Mouse (Mus musculus) brain, embryonic 18.5 days (tissue): ENCODE measurements around the gene Rims1.

Experiments used
- DNase-seq: peaks from one replicate; pipeline ENCODE4 v3.0.0-alpha.2; 2012; ENCODE audit warnings: low read depth, low spot score

The Rims1 gene

DNA sequence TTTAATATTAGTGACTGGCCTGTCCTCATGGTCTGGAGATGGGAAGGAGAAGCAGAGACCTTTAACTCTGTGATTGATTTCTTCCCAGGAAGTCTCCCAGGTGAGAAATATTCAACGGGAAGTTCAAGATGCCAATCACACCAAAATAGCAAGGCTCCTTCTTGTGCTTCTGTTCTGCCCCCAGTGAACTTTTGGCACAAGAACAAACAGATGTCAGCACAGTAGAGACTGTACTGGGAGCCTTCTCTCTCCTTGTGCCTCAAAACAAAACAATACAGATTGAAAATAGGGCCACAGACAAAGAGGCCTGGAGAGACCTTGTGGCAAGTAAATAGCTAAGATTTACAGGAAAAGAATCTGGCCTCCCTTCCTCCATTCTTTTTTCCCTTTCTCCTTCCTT is 110.7 kb downstream of the Rims1 start:
- no peak for DNase-seq

- no peak for DNase-seq
These were observed 111.3 kb downstream of the Rims1 start for GRCm38 (mm10) chr1:22694514-22694913.

DNA sequence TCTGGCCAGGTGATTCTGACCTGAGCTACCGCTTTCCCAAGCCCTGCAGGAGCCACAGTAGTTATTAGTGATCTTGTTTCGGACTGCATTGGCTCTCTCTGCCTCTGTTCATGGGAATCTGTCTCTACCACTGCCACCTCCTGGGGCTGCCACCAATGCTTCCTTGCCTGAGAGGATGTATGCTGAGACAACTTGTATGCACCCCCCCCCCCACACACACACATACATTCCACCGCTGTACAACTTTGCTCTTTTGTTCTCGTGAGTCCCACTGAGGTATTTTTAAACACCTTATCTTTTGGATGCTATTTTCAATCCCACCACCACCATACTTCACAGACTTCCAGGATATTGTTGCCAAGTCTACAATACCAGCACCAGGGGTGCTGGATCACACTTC is 122.3 kb downstream of the Rims1 start:
- DNase-seq = no peak

DNA sequence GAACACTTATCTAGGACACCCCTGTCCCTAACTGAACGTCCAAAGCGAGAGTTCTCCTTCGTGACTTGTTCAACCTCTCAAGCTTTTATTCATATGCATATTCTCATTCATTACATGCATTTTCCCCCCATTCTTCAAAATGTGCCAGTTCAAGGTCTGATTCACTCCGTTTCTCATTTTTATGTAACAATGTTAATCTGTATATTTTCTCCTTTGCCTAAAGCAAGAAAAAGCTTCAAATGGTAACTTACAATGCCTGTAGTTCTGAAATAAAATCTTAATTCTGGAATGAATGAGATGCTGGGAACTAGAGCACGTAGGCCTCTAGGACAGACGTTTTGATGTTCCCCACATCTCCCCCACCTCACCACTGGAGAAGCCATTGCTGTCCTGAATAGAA is 141.6 kb downstream of the Rims1 start:
- DNase-seq = no peak

- DNase-seq = no peak
These were observed 144.0 kb downstream of the Rims1 start for GRCm38 (mm10) chr1:22661825-22662224.

GRCm38 (mm10) chr1:22655983-22656382 is 149.8 kb downstream of the Rims1 start:
- DNase-seq = no peak

DNA sequence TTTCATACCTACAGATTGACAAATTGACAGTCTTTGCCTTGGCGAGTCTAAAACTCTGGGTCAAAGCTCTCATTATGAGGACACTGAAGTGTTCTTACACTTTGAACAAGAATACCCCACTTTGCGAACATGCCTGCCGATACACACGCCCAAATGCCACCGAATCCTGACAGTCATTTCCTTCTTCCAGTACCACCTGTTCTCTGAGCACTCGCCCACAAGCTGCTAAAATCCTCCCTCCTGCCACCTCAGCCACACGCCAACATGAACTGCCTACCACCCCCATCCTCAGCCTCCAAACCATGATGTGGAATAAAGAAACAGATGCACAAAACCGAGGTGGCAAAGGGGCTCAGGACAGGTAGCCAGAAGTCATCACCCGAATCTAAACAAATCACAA is 150.9 kb downstream of the Rims1 start:
- DNase-seq = no peak

GRCm38 (mm10) chr1:22650588-22650987 is 155.2 kb downstream of the Rims1 start:
- no peak for DNase-seq

GRCm38 (mm10) chr1:22649432-22649831 is 156.4 kb downstream of the Rims1 start:
- no peak for DNase-seq

GRCm38 (mm10) chr1:22645257-22645656 is 160.5 kb downstream of the Rims1 start:
- no peak for DNase-seq

DNA sequence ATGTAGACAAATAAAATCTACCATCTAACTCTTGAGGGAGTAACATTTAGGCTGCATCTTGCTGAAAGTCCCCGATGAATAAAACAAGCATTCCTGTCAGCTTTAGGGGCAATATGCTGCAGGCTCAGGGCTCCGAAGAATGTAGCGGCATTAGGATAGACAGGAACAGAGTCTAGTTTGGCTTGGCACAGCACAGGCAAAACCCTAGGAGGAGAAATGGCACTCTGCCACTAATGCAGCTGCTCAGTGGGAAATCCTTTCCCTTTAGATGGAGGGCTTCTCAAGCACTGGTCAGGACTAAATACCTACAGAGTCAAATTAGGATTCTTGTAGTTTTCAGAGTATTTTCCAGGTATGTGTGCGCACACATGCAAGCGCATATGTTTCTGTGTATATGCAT is 165.2 kb downstream of the Rims1 start:
- DNase-seq = no peak

- DNase-seq = no peak
These were observed 166.1 kb downstream of the Rims1 start for GRCm38 (mm10) chr1:22639702-22640101.

DNA sequence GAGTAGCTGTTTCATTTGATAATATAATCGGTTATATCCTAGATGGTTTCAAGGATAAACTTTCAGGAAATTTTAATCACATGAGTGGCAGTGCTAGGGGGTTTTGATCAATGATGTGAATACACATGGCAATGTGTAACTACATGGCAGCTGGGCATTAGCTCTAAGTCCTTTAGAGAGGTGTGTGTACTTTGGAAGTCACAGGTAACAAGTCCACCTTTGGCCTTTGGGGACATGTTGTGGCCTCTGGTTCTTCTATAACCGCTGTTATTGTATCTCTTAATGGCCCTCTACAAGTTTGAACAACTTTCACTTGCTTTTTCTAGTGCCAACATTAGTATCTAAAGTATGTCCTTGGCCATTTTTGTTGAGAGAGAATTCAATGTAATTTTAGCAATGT is 171.9 kb downstream of the Rims1 start:
- DNase-seq = no peak

DNA sequence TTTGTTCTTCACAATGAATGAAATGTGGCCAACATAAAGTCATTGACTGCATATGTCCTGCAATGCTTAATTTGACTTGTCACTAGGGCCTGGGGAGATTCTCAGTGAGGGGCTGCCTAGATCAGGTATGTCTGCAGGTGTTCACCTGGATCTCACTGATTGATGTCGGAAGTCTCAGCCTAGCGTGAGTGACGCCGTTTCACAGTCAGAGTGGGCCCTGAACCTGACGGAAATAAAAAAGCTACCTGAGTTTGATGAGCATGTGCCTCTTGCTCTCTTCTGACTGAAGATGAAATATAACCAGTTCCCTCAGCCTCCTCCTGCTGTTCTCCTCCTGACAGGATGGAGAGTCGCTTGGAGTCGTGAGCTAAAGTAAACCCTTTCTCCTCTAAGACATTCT is 173.2 kb downstream of the Rims1 start:
- no peak for DNase-seq

- no peak for DNase-seq
These were observed 173.8 kb downstream of the Rims1 start for GRCm38 (mm10) chr1:22631991-22632390.

GRCm38 (mm10) chr1:22629011-22629410 is 176.8 kb downstream of the Rims1 start:
- DNase-seq = no peak

DNA sequence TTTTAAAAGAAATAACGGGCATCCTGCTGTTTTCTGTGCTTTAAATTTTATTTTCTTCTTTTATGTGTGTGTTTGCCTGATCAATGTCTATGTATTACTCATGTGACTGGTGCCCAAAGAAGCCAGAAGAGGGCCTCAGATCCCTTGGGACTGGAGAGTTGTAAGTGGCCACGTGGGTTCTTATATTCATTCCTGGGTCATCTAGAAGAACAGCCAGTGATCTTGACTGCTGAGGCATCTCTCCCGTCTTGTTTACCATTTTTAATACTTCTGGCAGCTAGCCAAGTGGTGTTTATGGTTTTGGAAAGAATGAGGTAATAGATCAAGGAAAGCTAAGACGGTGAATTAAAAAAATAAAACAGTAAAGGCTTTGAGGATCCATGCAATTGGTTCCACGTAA is 178.8 kb downstream of the Rims1 start:
- no peak for DNase-seq

GRCm38 (mm10) chr1:22626295-22626694 is 179.5 kb downstream of the Rims1 start:
- no peak for DNase-seq

GRCm38 (mm10) chr1:22620827-22621226 is 185.0 kb downstream of the Rims1 start:
- DNase-seq = no peak

DNA sequence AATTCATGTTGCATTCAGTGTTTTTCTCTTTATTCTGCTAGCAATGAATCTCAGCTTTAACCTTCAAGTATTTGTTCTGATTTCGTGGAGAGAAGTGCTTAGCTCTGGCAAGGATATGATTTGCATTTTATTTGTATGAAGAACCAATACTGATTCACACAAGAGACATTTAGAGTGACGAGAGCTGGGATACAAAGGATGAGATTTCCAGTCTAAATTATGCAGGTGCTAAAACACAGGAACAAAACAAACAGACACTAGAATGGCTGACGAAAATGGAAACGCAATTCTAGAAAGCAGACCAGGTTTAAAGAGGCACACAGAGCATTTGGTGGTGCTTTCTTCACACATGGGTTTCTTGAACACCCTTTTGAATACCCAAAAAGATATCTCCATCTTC is 190.2 kb downstream of the Rims1 start:
- no peak for DNase-seq

DNA sequence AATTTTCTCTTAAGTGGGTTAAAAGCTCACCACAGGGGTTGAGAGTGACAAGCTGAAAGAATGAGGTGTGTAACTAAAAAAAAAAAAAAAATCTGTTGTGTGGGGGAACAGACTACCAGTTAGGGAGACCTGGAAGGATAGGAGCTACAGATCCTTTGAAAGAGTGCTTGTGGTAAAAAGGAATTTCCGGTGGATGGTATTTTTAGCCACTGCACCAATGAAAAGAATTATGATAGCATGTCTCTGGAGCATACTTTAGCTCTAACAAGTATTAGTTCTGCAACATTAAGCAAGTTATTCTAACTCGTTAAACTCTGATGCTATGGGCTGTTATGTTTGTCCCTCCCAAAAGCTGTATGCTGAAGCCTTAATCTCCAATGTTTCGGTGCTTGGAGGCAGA is 192.2 kb downstream of the Rims1 start:
- no peak for DNase-seq

- DNase-seq = no peak
These were observed 201.3 kb downstream of the Rims1 start for GRCm38 (mm10) chr1:22604329-22605044.

DNA sequence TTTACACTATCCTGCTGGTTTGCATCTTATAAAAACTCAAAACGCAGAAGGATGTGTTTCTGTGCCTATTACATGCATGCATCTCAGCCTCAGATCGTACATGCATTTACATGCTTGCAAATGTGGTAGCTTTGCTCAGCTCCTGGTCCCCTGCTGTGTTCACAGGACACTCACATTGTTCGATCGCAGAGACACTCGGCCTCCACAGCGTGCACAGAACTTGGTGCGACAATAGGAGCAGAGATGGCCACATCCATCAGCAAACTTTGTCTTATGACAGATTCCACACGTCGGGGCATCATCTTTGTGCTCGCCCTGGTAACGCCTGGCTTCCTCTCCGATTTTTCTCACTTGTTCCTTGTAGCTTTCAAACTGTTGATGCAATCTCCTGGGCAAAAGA is 209.6 kb downstream of the Rims1 start:
- DNase-seq = no peak

GRCm38 (mm10) chr1:22594841-22595240 is 211.0 kb downstream of the Rims1 start:
- no peak for DNase-seq
